Mouse (Mus musculus) ES-E14 (cell line): ENCODE results near the gene 2310039H08Rik. TPM values are rescaled to one million over a fixed set of nuclear protein-coding genes. Genes with fewer than 3 reads are reported as not detected.

Source experiments
- DNase-seq: peaks from one replicate; pipeline ENCODE4 v3.0.0-alpha.2; 2013; ENCODE audit warnings: low read depth, low spot score
- H3K27ac ChIP-seq: 2 replicates; pipeline ENCODE4 v1.5.1; 2012; ENCODE audit warnings: low read depth, mild to moderate bottlenecking, low read length, moderate library complexity, mixed read lengths; ENCODE audit not compliant: poor library complexity, insufficient read depth, severe bottlenecking
- H3K36me3 ChIP-seq: 2 replicates; pipeline ENCODE4 v1.6.1; 2012; ENCODE audit warnings: mild to moderate bottlenecking, low read length, moderate library complexity, mixed read lengths; ENCODE audit not compliant: control insufficient read depth, poor library complexity, insufficient read depth, severe bottlenecking
- H3K4me1 ChIP-seq, 2 experiments: fragments of 150-350 bp in 1 of 2; sonication (generic) in 1 of 2; 2 replicates each; pipeline ENCODE4 v1.6.1; 2012; ENCODE audit warnings: low read length in 2 of 2, mild to moderate bottlenecking in 1 of 2, mixed read lengths in 1 of 2; ENCODE audit not compliant: control insufficient read depth in 2 of 2, insufficient read depth in 2 of 2, poor library complexity in 1 of 2
- H3K4me3 ChIP-seq, 2 experiments: fragments of 150-350 bp in 1 of 2; sonication (generic) in 1 of 2; 2 replicates each; pipeline ENCODE4 v1.5.1; 2012; ENCODE audit warnings: low read length in 2 of 2, low read depth in 1 of 2, mild to moderate bottlenecking in 1 of 2, mixed read lengths in 1 of 2; ENCODE audit not compliant: insufficient read depth in 1 of 2, poor library complexity in 1 of 2, severe bottlenecking in 1 of 2
- H3K9ac ChIP-seq: 2 replicates; pipeline ENCODE4 v1.6.1; 2012; ENCODE audit warnings: low read depth, mild to moderate bottlenecking, low read length, mixed read lengths; ENCODE audit not compliant: poor library complexity, insufficient read depth, severe bottlenecking
- H3K9me3 ChIP-seq: fragments of 150-350 bp; sonication (generic); 2 replicates; pipeline ENCODE4 v1.6.1; 2012; ENCODE audit warnings: low read depth, mild to moderate bottlenecking, low read length; ENCODE audit not compliant: control insufficient read depth, insufficient read depth
- CHD2 ChIP-seq: IDR thresholded peaks from 2 replicates; pipeline ENCODE4 v1.6.1; 2014; ENCODE audit warnings: mild to moderate bottlenecking, low read depth, low read length, inconsistent platforms
- HCFC1 ChIP-seq: IDR thresholded peaks from 2 replicates; pipeline ENCODE4 v1.6.1; 2012; ENCODE audit warnings: low read length, inconsistent platforms, borderline replicate concordance; ENCODE audit not compliant: insufficient read depth
- MAFK ChIP-seq: IDR thresholded peaks from 2 replicates; pipeline ENCODE4 v1.6.1; 2014; ENCODE audit warnings: mild to moderate bottlenecking, low read depth, low read length, inconsistent platforms; ENCODE audit not compliant: insufficient read depth
- ZC3H11A ChIP-seq: IDR thresholded peaks from 2 replicates; pipeline ENCODE4 v1.6.1; 2012; ENCODE audit warnings: low read depth, mild to moderate bottlenecking, inconsistent platforms, low read length, borderline replicate concordance
- ZNF384 ChIP-seq: IDR thresholded peaks from 2 replicates; pipeline ENCODE4 v1.6.1; 2012; ENCODE audit warnings: low read depth, low read length, inconsistent platforms
- in situ Hi-C, 2 experiments: fragments of 600-800 bp; cut with MboI; formaldehyde crosslinking; loops; one replicate each; pipeline ENCODE4 v1.15.1; 2025; ENCODE audit warnings: low sequenced_read_pairs in 2 of 2, inconsistent platforms in 1 of 2; ENCODE audit not compliant: unreplicated experiment in 2 of 2
- total RNA-seq: library from RNA; depleted of rRNA; stranded (reverse); fragments of 300-350 nt; gene quantifications from 2 replicates; pipeline ENCODE4 v1.2.3, GENCODE M21; 2012

Gene 2310039H08Rik
- total RNA-seq, 1 experiment: 19.5 TPM

GRCm38 (mm10) chr17:46797386-46797785 is 25.0 kb downstream of the 2310039H08Rik start:
- in situ Hi-C loops: no loop called here
- no peaks in the 10 kb centered on the region for H3K9me3 ChIP-seq
- peak overlapping the region; percentile 49; the same call in 1 of the 2 replicates for H3K9ac ChIP-seq
- H3K27ac ChIP-seq: peak overlapping the region; percentile 83
- peaks cover 16 to 28% of the 10 kb centered on the region in 2 experiments; a peak in 3 of 4 replicates for H3K4me1 ChIP-seq
- 0 out of 4 replicates have a peak overlapping the region, but pooled peaks of 1 of the 2 experiments have one; percentile 10 for H3K4me3 ChIP-seq
- TF ChIP-seq HCFC1: no peak
- TF ChIP-seq CHD2: no peak
- no peak for TF ChIP-seq ZC3H11A
- TF ChIP-seq MAFK: no peak
- no peak for TF ChIP-seq ZNF384
- peaks cover 19% of the 10 kb centered on the region for H3K36me3 ChIP-seq
- DNase-seq: no peak

GRCm38 (mm10) chr17:46799680-46800079 is 27.2 kb downstream of the 2310039H08Rik start:
- in situ Hi-C loops: no loop called here
- peak; percentile 81 for DNase-seq
- Histone ChIP-seq H3K27ac (peak overlapping the region; percentile 81), H3K9ac (peak overlapping the region; percentile 67; the same call in 1 of the 2 replicates), H3K9me3 (no peaks in the 10 kb centered on the region), H3K36me3 (peaks cover 24% of the 10 kb centered on the region), H3K4me3 (peak overlapping the region; percentile 24 to 65; a peak in 3 of 4 replicates), H3K4me1 (peaks cover 14 to 20% of the 10 kb centered on the region in 2 experiments; a peak in 3 of 4 replicates)
- no peak for TF ChIP-seq CHD2
- no peak for TF ChIP-seq HCFC1
- TF ChIP-seq MAFK: no peak
- TF ChIP-seq ZNF384: no peak
- TF ChIP-seq ZC3H11A: no peak

GRCm38 (mm10) chr17:46801761-46802160 is 29.3 kb downstream of the 2310039H08Rik start:
- DNase-seq: no peak
- H3K4me3 ChIP-seq: peak overlapping the region; percentile 45 to 65; a peak in 3 of 4 replicates
- TF ChIP-seq HCFC1: no peak
- TF ChIP-seq MAFK: no peak
- TF ChIP-seq ZC3H11A: no peak
- TF ChIP-seq ZNF384: no peak
- no peak for TF ChIP-seq CHD2
- H3K9me3 ChIP-seq: no peaks in the 10 kb centered on the region
- in situ Hi-C loops: no loop called here
- H3K4me1 ChIP-seq: peaks cover 10 to 13% of the 10 kb centered on the region in 2 experiments; a peak in 2 of 4 replicates
- peak overlapping the region; percentile 81 for H3K27ac ChIP-seq
- H3K36me3 ChIP-seq: peaks cover 40% of the 10 kb centered on the region
- peak overlapping the region; percentile 67 for H3K9ac ChIP-seq

- H3K27ac ChIP-seq: peak overlapping the region; percentile 53
- no peak for DNase-seq
- peak overlapping the region; percentile 48; the same call in 1 of the 2 replicates for H3K9ac ChIP-seq
- no peak for TF ChIP-seq HCFC1
- TF ChIP-seq MAFK: no peak
- no peak for TF ChIP-seq ZC3H11A
- no peak for TF ChIP-seq CHD2
- TF ChIP-seq ZNF384: no peak
- H3K4me3 ChIP-seq: peak overlapping the region in 1 of 2 experiments; percentile 31; a peak in 2 of 4 replicates
- peaks cover 46% of the 10 kb centered on the region for H3K36me3 ChIP-seq
- no peaks in the 10 kb centered on the region for H3K9me3 ChIP-seq
- in situ Hi-C loops: no loop called here
- peaks cover 10 to 14% of the 10 kb centered on the region in 2 experiments for H3K4me1 ChIP-seq
Measured at GRCm38 (mm10) chr17:46808376-46808775, 35.9 kb downstream of the 2310039H08Rik start.
